Mouse (Mus musculus) induced T-regulatory cell, adult 2 months (primary cell): ENCODE data around the gene Kat7.

Experiments used
- DNase-seq: peaks from one replicate; pipeline ENCODE4 v3.0.0-alpha.2; 2012; ENCODE audit warnings: low read depth

Kat7 gene

DNA sequence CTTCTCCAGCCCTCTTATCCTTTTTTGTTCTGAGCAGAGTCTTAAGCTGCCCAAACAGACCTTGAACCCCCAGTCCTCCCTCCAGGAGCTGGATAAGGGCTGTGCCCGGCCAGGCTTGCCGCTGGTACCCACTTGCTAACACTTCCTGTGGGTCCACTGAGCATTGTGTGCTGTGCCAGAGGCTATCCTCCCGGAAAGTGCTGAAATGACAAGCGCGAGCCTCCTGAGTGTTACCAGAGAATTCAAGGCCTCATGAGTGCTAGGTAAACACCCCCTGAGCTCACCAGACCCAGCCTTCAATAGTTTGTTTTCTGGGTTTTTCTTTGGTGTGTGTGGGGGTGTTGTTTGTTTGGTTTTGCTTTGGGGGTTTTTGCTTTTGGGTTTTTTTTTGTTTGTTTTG lies 82.6 kb downstream of the Kat7 start:
- no peak for DNase-seq

DNA sequence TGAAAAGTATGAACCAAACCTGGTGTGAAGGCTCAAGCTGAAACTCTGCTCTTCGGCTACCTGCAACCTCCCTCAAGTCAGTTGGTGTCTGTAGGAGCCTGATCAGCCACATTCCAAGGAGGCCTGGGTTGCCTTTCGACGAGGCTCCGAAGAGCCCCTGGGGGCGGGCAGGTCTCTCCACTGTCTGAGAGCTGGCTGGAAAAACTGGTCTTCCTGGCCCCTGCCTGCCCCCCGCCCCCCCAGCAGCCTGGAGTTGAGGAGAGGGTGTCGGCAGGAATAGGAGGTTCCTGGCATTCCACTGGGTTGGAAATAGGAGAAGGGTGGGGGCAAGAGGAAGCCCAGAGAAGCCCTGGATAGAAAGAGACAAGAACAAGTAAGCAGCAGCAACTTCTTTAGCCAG lies 84.6 kb downstream of the Kat7 start:
- no peak for DNase-seq
